Mouse (Mus musculus) MEL (cell line): ENCODE data around the gene Frmd4a.

Source experiments
- CHD2 ChIP-seq: IDR thresholded peaks from 2 replicates; pipeline ENCODE4 v1.6.1; 2011; ENCODE audit warnings: low read length, improper control_type of control experiment
- CTCF ChIP-seq, 3 experiments: IDR thresholded peaks in 2 of 3; conservative IDR thresholded peaks in 1 of 3; 2 replicates each; pipeline ENCODE4 v1.5.1; 2011 to 2012; ENCODE audit warnings: low read length in 3 of 3, low read depth in 2 of 3, mild to moderate bottlenecking in 2 of 3, improper control_type of control experiment in 1 of 3, inconsistent platforms in 1 of 3, mixed read lengths in 1 of 3, moderate library complexity in 1 of 3; ENCODE audit not compliant: control insufficient read depth in 1 of 3, insufficient read depth in 1 of 3, poor library complexity in 1 of 3, severe bottlenecking in 1 of 3
- EP300 ChIP-seq, 2 experiments: IDR thresholded peaks; 2 replicates each; pipeline ENCODE4 v1.6.1; 2011; ENCODE audit warnings: improper control_type of control experiment in 2 of 2, low read length in 2 of 2, low read depth in 1 of 2, mild to moderate bottlenecking in 1 of 2
- GATA1 ChIP-seq: IDR thresholded peaks from 2 replicates; pipeline ENCODE4 v1.6.1; 2011; ENCODE audit warnings: low read depth, low read length, improper control_type of control experiment
- MAFK ChIP-seq: IDR thresholded peaks from 2 replicates; pipeline ENCODE4 v1.6.1; 2011; ENCODE audit warnings: low read depth, mild to moderate bottlenecking, low read length, improper control_type of control experiment, borderline replicate concordance
- MAZ ChIP-seq: IDR thresholded peaks from 2 replicates; pipeline ENCODE4 v1.6.1; 2012; ENCODE audit warnings: low read depth, mild to moderate bottlenecking, inconsistent platforms, low read length, improper control_type of control experiment
- NELFE ChIP-seq: IDR thresholded peaks from 2 replicates; pipeline ENCODE4 v1.6.1; 2011; ENCODE audit warnings: low read depth, low read length, improper control_type of control experiment
- POLR2A ChIP-seq, 2 experiments: IDR thresholded peaks; 2 replicates each; pipeline ENCODE4 v1.6.1; 2011 to 2012; ENCODE audit warnings: low read length in 2 of 2, mild to moderate bottlenecking in 2 of 2, control low read depth in 1 of 2, improper control_type of control experiment in 1 of 2, low read depth in 1 of 2, moderate library complexity in 1 of 2; ENCODE audit not compliant: control insufficient read depth in 1 of 2, insufficient read depth in 1 of 2, poor library complexity in 1 of 2
- POLR2AphosphoS5 ChIP-seq: IDR thresholded peaks from 2 replicates; pipeline ENCODE4 v1.6.1; 2012; ENCODE audit warnings: low read depth, borderline replicate concordance, mild to moderate bottlenecking, inconsistent platforms, low read length, moderate library complexity, mixed read lengths
- RCOR1 ChIP-seq: IDR thresholded peaks from 2 replicates; pipeline ENCODE4 v1.6.1; 2012; ENCODE audit warnings: low read depth, mild to moderate bottlenecking, inconsistent platforms, low read length, improper control_type of control experiment
- TAL1 ChIP-seq: IDR thresholded peaks from 2 replicates; pipeline ENCODE4 v1.6.1; 2012; ENCODE audit warnings: mild to moderate bottlenecking, inconsistent platforms, low read length, moderate library complexity, mixed read lengths
- TBP ChIP-seq: IDR thresholded peaks from 2 replicates; pipeline ENCODE4 v1.8.0; 2011; ENCODE audit warnings: low read depth, low read length, improper control_type of control experiment
- ZC3H11A ChIP-seq: IDR thresholded peaks from 2 replicates; pipeline ENCODE4 v1.6.1; 2012; ENCODE audit warnings: low read depth, mild to moderate bottlenecking, inconsistent platforms, low read length, improper control_type of control experiment

GRCm38 (mm10) chr2:4508959-4509615, 491.6 kb downstream of the Frmd4a start:
- no peak for TF ChIP-seq CTCF (IDR thresholded peaks at IDR 0.05 in 2 of 3, conservative IDR thresholded peaks at IDR 0.05 in 1 of 3; ENCODE audit: control insufficient read depth in 1 of 3, insufficient read depth in 1 of 3, low read depth in 2 of 3, low read length in 3 of 3, poor library complexity in 1 of 3, severe bottlenecking in 1 of 3)
- TF ChIP-seq POLR2A (IDR thresholded peaks at IDR 0.05; ENCODE audit: control insufficient read depth in 1 of 2, insufficient read depth in 1 of 2, low read depth in 1 of 2, low read length in 2 of 2, poor library complexity in 1 of 2) = no peak
- TF ChIP-seq RCOR1 = no peak
- TF ChIP-seq ZC3H11A = no peak
- TF ChIP-seq MAFK = no peak
- TF ChIP-seq CHD2 = no peak
- TF ChIP-seq EP300 (IDR thresholded peaks at IDR 0.05; ENCODE audit: low read depth in 1 of 2, low read length in 2 of 2) = no peak
- no peak for TF ChIP-seq TAL1
- no peak for TF ChIP-seq POLR2AphosphoS5
- no peak for TF ChIP-seq TBP
- TF ChIP-seq MAZ = no peak
- TF ChIP-seq GATA1 = no peak
- TF ChIP-seq NELFE = no peak
